Mouse (Mus musculus) kidney, adult 2 months (tissue): ENCODE results near the gene Elmo1.

Experiments used
- CTCF ChIP-seq: fragments of 200-500 bp; conservative IDR thresholded peaks from 2 replicates; pipeline ENCODE4 v1.5.1; 2011; ENCODE audit warnings: low read depth, mild to moderate bottlenecking, control low read depth, low read length, moderate library complexity, mixed read lengths; ENCODE audit not compliant: insufficient read depth, insufficient read length
- POLR2A ChIP-seq: fragments of 200-500 bp; IDR thresholded peaks from one replicate; pipeline ENCODE4 v1.6.1; 2011; ENCODE audit warnings: low read depth, low read length, control low read depth

DNA sequence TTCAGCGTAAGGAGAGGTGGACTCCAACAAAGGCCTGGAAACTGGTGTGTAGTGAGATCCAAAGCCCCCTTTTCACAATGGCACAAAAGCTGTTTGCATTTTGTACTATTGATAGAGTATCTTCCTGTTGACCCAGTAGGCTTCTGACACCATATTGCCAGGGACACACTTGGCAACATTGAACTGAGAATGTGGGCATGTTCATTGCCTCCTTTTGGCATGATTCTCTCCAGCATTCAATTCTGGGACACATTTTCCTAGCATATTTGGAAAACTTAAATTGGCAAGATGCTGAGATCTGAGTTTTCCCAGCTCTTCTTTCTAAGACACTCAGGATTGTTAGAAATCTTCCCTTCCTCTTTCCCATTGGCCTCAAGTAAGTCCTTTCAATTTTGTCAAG, 377.0 kb downstream of the Elmo1 start:
- TF ChIP-seq CTCF (no peak), POLR2A (no peak)
